Mouse (Mus musculus) heart, adult 11 months (tissue): ENCODE measurements around the gene Flad1.

Source experiments
- DNase-seq: peaks from one replicate; pipeline ENCODE4 v3.0.0; 2022

Gene Flad1

DNA sequence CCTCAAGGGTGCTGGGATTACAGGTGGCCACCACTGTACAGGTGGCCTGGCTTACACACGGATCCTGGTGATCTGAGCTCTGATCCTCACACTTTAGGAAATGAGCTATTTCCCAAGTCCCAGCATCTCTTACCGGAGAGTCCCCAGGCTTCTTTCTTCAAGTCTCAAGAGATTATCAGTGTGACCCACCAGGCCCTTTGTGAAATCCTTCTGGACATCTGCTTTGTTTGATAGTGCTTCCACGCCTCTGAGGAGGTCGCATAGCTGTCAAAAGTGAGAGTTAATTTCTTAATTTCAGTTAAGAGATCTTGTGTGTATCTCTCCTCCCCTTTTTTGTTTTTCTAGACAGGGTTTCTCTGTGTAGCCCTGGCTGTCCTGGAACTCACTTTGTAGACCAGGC lies 14.2 kb upstream of the Flad1 start:
- DNase-seq, result no peak

DNA sequence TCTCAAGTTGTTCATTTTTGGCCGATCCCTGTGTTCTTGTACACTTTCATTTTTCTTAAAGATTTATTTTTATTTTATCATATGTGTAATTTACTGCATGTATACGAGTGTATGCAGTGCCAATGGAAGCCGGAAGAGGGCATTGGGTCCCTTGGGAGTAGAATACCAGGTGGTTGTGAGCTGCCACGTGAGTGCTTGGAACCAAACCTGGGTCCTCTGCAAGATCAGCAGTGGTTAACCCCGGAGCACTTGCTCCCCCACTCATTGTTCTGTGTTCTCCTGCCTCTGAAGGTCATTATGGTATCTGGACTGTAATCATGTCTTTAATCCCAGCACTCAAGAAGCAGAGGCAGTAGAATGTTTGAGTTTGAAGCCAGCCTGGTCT lies 13.5 kb upstream of the Flad1 start:
- DNase-seq, result no peak

DNA sequence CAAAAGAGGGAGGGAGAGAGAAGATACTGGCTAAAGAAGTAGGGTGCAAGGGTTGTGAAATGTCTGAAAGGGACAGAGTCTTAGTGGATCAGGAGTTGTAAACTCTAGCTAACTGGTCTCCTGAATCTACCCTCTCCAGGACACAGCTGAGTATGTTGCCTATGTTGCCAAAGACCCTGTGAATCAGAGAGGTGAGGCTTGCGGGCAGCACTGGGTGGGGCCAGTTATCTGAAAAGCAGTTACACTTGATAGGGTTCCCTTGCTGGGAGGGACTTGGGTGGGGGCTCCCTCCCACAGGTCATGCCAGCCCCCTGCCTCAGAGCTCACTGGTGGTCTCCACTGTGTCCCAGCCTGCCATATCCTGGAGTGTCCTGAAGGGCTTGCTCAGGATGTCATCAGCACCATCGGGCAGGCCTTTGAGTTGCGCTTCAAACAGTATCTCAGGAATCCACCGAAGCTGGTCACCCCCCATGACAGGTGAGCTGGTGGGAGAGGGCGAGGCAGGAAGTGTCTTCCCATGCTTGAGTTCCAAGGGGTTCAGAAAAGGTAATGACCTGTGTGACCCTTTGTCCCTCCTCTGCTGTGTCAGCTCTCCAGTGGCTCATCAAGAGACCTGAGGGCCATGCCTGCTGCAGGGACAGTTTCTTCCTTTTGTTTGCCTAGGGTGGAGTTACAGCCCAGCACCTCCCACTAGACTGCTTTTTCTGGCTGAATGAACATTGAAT lies 12.9 kb upstream of the Flad1 start:
- DNase-seq, result peak; percentile 90

DNA sequence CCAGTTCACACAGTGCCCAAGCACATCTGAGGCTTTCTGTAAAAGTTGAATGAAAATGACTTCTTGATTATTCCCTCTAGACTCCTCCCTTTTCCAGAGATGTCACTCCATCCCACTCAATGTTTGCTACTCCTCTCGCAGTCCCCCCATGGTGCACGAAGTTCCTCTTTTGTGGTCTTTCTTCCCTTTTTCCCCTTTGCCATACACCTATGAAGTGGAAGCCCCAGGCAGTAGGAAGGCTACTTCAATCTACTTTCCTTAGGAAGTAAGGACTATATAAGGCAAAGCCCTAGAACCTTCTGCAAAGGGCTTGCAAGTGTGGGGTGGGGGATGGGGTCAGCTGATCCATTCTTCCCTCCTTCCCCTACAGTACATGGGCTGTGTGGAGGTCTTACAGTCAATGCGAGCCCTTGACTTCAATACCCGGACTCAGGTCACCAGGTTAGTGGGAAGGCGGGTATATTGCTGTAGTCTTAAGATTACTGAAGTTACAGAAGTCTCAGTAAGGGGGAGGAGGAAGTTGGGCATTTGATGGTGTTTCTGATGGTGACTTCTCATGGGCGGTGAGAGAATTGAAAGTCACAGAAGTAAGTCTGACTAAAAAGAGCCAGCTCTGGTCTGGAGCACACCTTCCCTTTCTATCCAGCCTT lies 11.0 kb upstream of the Flad1 start:
- DNase-seq, result peak; percentile 92

DNA sequence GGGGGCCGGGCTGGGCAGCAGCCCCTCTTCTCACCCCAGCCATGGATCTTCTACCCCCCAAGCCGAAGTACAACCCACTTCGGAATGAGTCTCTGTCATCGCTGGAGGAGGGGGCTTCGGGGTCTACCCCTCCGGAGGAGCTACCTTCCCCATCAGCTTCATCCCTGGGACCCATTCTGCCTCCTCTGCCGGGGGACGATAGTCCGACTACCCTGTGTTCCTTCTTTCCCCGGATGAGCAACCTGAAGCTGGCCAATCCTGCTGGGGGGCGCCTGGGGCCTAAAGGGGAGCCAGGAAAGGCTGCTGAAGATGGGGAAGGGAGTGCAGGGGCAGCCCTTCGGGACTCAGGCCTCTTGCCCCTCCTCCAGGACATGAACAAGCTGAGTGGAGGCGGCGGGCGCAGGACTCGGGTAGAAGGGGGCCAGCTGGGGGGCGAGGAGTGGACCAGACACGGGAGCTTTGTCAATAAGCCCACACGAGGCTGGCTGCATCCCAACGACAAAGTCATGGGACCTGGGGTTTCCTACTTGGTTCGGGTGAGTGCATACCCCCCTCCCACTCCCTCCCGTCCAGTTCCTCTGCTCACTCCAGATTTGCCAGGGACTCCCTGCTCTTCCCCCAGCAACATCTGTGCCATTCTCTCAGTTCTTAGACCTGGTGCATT lies 10.3 kb upstream of the Flad1 start:
- peak; percentile 96 for DNase-seq

DNA sequence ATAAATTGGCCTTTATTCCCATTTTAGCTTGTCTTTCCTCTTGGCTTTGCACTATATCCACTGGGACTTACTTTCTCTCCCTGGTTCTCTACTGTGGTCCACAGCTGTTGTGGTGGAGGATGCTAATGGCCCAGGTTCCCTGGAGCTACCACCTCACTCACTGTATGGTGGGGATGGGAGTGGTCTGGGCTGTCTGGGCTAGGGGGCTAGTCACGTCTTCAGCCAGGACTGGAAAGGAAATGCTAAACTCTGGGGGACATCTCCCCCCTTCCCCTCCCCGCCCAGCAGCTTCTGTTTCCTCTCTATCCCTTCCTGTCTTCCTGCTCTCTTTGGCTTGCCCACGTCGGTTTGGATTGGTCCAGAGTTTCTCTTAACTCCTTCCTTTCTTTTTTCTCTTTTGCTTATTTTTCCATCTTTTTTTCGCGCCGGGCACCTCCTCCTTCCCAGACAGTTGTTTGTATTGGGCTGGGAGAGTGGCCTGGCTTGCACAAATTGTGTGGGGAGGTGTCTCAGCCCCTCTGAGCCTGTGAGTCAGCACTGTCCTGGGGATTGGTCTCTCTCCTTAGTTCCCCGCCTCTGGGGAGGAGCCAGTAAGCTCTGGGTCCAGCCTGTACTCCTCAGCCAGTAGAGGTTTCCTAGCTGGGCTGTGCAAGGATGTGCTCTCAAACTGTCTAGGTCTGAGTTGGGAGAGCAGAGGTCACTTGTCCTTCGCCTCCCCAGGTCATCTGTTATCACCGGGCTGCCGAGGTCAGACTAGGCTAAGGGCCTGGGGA lies 9.5 kb upstream of the Flad1 start:
- peak; percentile 100 for DNase-seq

DNA sequence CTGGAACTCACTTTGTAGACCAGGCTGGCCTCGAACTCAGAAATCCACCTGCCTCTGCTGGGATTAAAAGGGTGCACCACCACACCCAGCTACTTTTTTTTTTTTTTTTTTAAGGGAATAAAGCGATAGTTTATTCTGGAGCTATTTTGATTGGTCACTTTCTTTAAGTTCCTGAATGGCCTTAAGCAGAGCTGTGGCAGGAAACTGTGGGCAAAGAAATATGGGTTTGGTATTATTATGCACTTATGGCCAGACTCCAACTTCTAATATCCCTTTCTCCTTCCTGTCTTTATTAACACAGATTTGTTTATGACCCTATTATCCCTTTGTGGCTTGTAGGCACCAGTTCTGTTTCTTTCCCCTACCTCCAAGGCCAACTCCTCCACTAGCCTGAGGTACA lies 8.8 kb upstream of the Flad1 start:
- DNase-seq, result no peak

DNA sequence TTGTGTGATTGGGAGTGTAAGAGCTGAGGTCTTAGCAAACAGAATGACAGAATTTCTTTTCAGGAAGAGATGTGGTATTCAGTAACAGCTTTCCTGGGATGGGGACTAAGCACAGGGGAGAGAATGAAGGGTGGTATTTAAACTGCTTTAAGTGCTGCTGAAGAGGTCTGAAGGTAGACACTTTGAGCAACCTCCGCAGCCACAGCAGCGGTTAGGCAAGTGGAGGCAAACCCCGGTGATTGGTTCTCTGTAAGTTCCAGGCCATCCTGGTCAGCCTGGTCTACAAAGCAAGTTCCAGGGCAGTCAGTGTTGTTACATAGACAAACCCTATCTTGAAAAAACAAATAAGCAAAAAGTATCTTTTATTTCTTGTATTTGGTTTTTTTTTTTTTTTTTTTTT lies 8.3 kb upstream of the Flad1 start:
- no peak for DNase-seq

DNA sequence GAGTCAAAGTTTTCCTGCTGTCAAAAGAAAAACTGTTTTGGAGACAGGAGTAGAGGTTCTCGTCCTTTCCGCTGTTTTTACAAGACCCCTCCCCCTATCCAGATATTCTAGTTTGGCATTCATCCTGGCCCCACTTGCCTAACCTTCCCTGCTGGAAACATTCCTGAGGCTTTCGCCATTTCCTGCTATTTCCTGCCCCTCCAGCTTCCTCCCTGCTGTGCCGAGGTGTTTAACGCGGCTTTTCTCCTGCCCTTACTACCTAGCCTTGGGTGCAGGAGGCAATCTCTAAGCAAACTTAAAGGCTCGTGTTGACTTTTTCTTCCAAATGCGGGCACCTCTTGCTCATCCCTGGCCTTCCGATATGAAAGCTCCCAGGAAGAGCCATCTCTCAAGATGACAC lies 7.9 kb upstream of the Flad1 start:
- DNase-seq, result peak; percentile 98

DNA sequence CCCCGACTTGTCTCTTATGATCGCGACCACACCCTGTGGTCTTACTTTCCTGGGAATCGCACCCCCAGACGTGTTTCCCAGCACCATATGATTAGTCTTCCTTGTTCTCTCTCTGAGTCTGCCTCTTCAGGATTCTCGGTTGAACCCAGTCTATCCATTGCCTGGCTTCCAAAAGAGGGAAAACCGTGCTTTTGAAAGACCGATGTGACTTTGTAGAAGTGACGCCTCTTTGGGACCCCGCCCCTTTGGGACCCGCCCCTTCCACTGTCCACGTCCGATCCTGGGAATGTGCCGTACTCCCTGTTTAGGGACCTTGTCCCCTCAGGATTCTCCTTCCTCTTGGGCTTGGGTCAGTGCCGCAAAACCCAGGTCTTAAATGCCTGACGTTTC lies 7.2 kb upstream of the Flad1 start:
- DNase-seq, result peak; percentile 99

DNA sequence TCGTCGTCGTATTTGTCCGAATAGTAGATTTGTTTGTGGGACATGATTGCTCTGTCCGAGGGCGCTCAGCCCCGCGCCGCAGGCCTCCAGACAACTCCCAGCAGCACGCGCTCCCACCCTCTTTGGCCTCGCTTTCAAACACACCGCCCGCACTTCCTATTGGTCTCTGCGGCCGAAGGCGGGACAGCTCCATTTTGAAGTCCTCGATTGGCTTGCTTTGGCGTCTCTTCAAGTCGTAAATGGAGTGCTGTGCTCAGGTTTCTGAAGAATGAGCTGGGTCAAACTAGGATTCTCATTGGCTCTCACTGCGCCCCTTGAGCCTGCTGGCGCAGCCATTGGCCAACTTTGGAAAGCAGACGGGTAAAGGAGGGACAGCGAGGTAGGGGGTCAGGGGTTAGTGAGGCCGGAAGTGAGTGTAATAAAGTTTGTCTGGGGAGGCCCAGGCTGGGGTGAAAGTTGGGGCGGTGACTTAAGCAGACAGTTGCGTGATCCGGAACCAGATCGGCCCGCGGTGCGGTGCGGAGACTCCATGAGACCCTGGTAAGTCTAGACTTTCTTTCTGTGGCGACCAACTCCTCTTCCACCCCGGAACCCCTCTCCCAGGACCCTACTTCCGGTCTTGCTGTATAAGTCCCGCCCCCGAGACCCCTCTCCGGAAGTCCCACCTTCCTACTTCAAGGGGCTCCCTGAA lies 6.6 kb upstream of the Flad1 start, which contains the start of the genes Cks1b and Shc1:
Cks1b (minus strand) TSS at position 214 of the 691 bp plus-strand sequence.
Shc1 (plus strand) TSS at position 274 of the 691 bp plus-strand sequence.
- peak; percentile 100 for DNase-seq

DNA sequence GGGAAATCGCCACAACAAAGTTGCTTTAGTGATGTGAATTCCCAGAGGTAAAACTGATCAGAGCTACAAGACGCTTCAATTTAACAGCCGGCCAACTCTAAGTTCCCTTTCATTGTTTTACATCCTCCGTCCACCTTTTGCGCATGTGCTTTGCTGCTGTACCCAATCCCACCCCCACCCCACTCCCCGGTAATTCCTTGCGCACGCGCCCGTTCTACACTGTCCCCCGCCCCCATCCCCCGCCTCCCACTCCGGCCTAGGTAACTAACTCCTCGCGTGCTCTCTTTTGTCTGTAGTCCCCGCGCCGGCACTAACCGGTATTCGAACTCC lies 6.1 kb upstream of the Flad1 start:
- peak; percentile 88 for DNase-seq

DNA sequence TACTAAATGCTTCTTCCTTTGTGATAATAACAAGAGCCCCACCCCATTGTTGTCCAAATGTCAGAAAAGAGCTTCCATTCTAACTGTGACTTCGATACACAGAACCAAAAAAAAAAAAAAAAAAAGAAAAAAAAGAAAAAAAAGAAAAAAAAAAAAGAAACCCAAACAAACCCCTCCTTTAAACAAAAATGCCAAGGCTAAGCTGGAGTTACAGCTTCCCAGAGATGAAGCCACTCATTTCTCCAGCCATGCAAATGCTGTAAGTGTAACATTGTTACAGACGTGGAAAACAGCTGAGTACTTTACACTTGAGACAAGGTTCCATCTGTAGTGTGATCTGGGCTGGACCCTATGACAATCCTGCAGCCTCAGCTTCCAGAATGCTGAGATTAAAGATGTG lies 5.5 kb upstream of the Flad1 start:
- no peak for DNase-seq

DNA sequence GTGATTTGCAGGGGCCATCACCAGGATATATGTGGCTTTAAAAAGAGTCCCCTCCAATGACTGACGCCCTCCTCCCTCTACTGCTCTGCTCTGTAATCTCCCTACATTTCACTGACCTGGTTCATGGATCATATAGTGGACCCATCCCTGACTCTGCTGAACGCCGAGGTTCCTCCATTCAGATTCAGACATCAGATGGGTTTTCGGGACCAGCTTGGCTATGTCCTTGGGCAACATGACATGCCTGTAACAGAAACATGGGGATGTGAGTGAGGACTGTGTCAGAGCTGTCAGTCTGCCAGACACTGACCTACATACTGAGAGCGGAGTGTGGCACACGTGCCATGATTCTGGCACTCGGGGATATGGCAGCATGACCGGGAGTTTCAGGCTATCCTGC lies 4.5 kb upstream of the Flad1 start:
- DNase-seq, result peak; percentile 91

DNA sequence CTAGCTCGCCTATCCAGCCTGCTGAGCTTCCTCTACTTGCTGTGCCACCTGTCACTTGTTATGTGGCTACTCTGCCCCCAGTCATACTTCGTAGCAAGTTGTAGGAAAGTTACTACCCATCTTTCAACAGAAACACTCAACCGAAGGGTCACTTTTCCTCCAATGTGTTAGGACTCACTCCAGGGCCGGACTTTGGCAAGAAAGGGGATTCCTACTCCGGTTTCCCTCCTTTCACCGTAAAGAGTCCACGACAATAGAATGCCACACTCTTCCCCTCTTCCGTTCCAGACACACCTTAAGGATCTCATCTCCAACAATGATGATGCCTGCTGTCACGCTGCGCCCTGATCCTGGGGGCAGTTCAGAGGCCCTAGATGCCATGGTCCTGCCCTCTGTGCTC lies 806 bp downstream of the Flad1 start:
- no peak for DNase-seq

DNA sequence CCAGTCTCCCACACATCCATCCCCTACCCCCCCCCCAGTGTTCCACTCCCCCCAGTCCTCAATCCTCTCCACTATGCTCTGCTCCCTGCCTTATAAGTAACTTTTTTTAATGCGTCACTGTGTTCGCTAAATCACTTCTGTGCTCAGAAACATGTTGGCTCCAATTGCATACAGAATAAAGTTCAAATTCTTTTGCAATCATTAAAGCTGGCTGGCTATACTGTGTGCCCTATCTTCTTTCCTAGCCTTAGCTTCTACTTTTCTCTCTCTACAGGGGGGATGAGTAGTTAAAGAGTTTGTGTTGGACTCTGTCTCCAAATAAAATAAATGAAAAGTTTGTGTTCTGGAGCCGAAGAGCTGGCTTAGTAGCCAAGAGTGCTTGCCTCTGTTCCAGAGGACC lies 2.0 kb downstream of the Flad1 start:
- DNase-seq, result no peak

DNA sequence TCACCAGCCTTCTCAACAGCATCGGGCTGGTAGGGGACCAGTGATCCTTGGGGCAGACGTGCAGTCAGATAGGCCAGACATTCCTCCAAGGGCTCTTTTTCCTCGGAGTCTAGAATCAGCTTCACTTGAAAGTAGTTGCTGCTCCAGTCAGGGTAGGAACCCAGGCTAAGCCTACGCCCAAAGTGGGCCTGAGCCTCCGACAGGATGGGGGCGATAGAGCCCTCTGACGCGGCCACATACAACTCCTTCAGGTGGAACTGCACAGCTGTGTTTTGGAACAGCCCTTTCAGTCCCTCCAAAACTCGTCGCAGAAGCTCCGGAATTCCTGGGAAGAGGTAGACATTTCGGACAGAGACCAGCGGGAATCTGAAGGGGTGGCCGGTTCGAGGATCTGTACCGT lies 3.2 kb downstream of the Flad1 start:
- peak; percentile 89 for DNase-seq

DNA sequence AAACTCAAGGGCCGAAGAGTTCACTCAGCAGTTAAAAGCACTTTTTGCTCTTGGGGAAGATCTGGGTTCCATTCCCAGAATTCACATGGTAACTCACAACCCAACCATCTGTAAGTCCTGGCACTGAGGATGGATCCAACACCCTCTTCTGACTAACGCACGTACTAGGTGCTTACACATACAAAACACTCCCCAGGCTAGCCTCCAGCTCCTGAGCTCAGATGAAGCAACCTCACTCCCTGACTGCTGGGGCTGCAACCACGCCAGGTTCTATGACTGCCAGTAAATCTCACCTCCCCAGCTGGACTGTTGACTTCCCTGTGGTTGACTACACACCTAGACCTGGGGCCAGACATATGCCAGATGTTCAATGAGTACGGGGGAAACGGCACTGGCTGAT lies 4.8 kb downstream of the Flad1 start:
- no peak for DNase-seq

DNA sequence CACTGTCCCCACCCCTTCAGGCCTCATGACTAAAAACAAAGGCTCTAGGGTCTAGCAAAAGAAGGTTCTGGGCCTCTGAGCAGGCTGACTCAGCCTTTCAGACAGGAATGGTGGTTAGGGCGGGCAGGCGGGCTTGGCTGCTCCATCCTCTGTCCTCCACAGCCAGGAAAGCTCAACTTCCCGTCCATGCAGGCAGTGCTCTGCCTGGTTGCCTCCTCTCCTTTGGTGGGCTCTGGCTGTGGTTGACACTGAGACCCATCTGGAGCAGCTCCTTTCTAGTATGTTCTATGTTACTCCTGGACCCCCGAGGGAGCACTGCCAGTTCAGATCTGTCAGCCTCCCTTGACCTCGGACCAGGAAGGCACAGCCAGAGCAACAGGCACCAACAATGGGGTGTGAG lies 9.0 kb downstream of the Flad1 start, which contains the start of gene Lenep:
Lenep (minus strand) TSS at position 101 of the 400 bp plus-strand sequence.
- DNase-seq, result no peak

DNA sequence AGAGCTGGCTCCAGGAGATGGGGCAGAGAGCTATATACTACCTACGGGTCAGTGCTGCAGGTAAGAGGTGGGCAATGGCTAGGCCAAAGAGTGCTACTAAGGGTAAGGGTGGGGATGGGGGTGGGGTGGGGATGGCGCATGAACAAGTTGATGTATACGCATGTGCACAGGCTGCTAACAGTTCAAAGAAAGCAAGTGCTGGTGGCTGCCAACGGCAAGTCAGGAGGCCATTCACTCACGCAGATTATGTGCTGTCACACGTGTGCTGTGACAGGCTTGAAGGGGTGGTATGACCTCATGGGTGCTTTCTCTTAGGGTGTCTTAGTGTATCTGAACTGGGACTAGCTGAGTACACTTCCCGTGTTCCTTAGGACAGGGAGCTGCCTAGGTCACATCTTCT lies 10.3 kb downstream of the Flad1 start:
- no peak for DNase-seq

DNA sequence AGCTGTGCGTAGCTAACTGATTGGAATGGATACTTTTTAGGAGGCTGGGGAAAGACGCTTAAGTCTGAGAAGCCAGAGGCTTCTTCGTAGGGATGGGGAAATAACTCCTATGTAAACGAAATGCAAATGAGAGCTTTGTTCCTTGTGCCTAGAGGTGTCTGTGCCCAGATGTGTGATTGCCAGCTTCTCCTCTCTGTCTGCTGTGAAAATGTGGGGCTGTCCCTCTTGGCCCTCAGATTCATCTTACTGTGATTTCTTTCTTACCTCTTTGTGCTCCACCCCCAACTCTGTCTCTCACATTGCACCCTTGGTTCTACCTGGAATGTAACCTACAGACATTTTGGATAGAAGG lies 15.0 kb downstream of the Flad1 start:
- DNase-seq, result no peak

DNA sequence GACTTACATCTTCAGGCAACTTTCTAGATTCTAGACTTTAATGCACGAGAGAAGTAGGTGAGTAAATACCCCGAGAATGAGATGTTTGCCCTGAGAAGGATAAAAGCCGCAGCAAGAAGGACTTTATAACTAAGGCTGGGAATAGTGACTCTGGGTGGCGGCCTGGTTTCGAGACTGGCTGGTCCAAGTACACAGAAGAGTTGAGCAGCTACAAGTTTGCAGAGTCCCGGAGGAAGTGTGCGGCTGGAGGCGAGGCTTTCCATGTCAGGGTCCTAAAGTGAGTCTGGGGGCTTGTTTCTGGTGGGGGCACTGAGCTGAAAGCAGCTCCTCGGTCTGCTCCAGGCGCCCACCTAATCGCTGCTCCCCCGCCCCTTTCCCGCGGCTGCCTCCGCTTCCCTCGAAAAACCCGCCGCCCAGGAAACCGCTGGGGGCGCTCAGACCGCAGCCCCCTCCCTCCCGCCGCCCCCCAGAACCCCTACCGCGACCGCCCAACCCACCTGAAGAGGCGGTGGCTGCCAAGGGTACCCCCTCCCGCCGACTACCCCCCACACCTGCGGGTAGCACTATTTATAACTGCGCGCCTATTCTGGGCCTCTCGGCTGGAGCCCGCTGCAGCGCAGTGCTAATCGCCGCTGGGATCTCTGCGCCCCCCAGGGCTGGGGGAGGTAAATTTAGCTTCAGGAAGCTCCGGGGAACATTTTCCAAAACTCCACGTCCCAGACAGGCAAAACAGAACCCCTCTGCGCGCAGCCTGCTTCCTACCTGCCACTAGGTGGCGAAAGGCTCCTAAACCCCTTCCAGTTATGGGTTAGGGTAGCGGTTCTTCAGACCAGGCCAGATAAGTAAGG lies 15.6 kb downstream of the Flad1 start:
- DNase-seq, result peak; percentile 98
